Mouse (Mus musculus) cortical plate, adult 2 months (tissue): ENCODE measurements around the gene Taf1b.
"Not testable (repeated sequence)": the region's sequence is repeated elsewhere in the genome, so short reads cannot be mapped to it uniquely, and the experiment has no call there.

Experiments
- CTCF ChIP-seq: fragments of 200-500 bp; IDR thresholded peaks from 2 replicates; pipeline ENCODE4 v1.5.1; 2011; ENCODE audit warnings: mild to moderate bottlenecking, control low read depth, low read length; ENCODE audit not compliant: insufficient read depth; ENCODE audit errors: extremely low read depth
- POLR2A ChIP-seq: fragments of 200-500 bp; IDR thresholded peaks from 2 replicates; pipeline ENCODE4 v1.6.1; 2011; ENCODE audit warnings: mild to moderate bottlenecking, low read length, control low read depth; ENCODE audit not compliant: insufficient read depth; ENCODE audit errors: extremely low read depth

- TF ChIP-seq CTCF, POLR2A: not testable (repeated sequence)
These were observed 26.9 kb downstream of the Taf1b start for GRCm38 (mm10) chr12:24525065-24525464.
